Mouse (Mus musculus) ES-Bruce4 (cell line): Measurements from ENCODE around the gene Ust.

Experiments used
- CTCF ChIP-seq: IDR thresholded peaks from one replicate; pipeline ENCODE4 v1.8.1; 2011; ENCODE audit warnings: low read depth, low read length
- POLR2A ChIP-seq: IDR thresholded peaks from one replicate; pipeline ENCODE4 v1.8.1; 2011; ENCODE audit warnings: low read length; ENCODE audit not compliant: insufficient read depth

DNA sequence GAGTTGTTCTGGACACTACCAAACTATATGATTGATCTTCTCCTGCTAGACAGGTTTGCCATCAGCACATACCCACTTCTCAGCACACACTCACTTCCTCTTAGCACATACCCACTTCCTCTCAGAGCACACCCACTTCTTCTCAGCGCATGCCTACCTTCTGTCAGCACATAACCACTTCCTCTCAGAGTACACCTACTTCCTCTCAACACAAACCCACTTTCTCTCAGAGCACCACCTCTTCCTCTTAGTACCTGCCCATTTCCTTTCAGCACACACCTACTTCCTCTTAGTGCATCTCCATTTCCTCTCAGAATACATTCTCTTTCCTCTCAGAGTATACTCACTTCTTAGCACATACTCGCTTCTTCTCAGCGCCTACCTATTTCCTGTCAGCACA, 16.8 kb upstream of the Ust start:
- TF ChIP-seq POLR2A (no peak), CTCF (no peak)
